Mouse (Mus musculus): ENCODE data around the gene Gm11077. TPM values are rescaled to one million over a fixed set of nuclear protein-coding genes. Genes with fewer than 3 reads are reported as not detected.

Gene Gm11077
- total RNA-seq (2022): not detected

GRCm38 (mm10) chr6:140729272-140729671 lies at the start of gene Gm11077:
Gene Gm11077, plus strand, starts transcription at chr6:140729284.
- no peak for DNase-seq (ENCODE audit: low spot score)

DNA sequence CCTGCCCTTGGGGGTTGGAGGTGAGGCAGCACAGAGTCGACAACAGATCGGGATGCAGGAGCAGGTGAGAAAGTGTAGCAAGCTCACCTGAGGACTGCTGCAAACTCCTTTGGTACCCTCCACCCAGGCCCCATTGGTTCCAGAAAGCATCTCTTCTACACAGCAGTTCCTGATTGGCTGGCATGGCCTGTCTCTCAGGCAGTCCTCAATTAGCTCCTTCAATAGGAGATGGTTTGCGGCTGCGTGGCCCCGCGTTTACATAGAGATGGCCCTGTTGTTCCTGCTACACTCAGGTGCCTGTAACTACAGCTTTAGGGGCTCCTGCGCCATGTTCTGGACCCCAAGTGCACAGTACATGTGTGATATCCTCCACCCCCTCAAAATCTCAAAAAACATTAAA lies 48.4 kb upstream of the Gm11077 start:
- DNase-seq (ENCODE audit: low spot score): no peak

- no peak for DNase-seq (ENCODE audit: low spot score)
Observed at GRCm38 (mm10) chr6:140682829-140683228, 46.3 kb upstream of the Gm11077 start.

DNA sequence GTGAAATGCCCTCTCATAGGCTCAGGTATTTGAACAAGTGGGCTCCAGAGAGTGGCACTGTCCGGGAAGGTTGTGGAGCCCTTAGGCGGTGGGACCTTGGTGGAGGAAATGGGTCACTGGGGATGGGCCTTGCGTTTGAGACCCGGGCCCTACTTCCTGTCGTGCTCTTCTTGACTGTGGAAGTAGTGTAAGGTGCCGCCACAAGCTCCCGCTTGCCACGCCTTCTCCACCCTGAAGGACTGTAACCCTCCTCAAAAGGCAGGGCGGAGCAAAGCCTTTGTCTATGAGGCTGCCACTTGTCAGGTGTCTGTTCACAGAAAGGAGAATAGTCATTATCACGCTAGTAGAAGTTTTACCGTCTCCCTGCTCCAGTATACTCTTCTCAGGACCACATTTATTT lies 44.7 kb upstream of the Gm11077 start:
- no peak for DNase-seq (ENCODE audit: low spot score)

GRCm38 (mm10) chr6:140689617-140690404 lies 39.3 kb upstream of the Gm11077 start:
- DNase-seq (ENCODE audit: low spot score): no peak

GRCm38 (mm10) chr6:140692160-140692559 lies 36.9 kb upstream of the Gm11077 start:
- DNase-seq (ENCODE audit: low spot score): no peak

DNA sequence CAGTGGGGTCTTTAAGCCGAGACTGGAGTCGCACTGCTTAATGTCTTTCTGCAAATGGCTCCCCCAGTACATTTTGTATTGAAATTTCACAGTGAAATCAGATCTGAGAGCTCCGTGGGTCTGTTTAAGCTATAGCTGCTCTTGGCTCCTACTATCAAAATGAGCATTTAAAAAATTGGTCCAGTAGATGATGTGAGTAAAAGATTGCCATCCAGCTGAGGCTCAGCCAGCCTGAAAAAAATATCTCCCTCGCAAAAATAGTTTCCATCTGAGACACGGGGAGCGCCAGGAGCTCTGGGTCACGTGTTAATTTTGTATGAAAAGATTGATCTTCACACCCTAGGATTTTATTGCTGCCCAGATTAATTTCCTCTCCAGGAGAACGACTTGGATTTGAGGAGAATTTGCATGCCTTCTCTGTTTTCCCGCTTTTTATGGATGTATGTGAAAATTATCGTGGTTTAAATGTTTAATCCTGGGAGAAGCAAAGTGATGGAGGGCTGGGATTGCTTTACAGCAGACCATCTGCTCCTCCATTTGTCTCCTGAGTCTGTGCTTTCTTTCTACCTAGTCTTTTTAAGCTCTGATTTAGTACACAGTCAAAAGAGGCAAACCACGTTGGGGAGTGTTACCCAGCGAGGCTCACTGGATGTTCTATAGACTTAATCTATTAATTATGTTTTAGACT lies 32.7 kb upstream of the Gm11077 start:
- DNase-seq (ENCODE audit: low spot score): no peak

DNA sequence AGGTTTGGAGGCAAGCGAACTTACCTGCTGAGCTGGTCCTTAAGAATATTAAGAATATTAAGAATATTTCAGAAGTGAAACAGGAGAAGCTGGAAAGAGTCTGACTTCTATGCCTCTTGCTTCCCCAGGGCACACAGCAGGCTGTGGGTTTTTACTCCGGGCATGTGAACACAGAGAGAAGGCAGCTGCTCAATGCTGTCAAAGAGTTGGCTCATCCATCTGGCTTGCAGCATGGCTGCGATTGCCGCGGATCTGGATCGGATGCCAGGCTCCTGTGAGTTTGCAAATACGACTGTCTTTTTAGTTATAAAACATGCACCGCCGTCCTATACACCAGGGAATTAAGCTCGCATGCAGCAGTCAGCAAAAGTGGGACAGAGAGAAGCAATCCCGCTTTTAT lies 31.1 kb upstream of the Gm11077 start:
- no peak for DNase-seq (ENCODE audit: low spot score)

GRCm38 (mm10) chr6:140698596-140698995 lies 30.5 kb upstream of the Gm11077 start:
- no peak for DNase-seq (ENCODE audit: low spot score)

DNA sequence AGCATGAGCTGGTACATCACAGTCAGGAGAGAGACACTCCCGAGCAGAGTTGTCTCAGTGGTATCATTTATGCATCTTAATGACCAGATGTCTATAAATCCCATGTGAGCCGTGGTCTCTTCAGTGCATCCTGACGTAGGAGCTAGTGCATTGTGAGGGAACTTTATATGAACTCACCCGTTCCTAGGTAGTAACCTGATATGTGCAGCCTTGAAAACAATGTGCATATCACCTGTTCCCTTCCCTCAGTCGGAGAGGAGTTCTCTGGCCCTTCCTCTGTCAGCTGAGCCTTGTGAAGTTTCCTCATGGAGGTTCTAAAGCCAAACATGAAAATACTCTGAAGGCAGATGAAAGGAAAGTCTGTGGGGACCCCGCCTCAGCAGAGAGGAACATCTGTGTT lies 27.8 kb upstream of the Gm11077 start:
- DNase-seq (ENCODE audit: low spot score): no peak

- DNase-seq (ENCODE audit: low spot score): no peak
Observed at GRCm38 (mm10) chr6:140705132-140705531, 24.0 kb upstream of the Gm11077 start.

GRCm38 (mm10) chr6:140706056-140706455 lies 23.0 kb upstream of the Gm11077 start:
- DNase-seq (ENCODE audit: low spot score): no peak

DNA sequence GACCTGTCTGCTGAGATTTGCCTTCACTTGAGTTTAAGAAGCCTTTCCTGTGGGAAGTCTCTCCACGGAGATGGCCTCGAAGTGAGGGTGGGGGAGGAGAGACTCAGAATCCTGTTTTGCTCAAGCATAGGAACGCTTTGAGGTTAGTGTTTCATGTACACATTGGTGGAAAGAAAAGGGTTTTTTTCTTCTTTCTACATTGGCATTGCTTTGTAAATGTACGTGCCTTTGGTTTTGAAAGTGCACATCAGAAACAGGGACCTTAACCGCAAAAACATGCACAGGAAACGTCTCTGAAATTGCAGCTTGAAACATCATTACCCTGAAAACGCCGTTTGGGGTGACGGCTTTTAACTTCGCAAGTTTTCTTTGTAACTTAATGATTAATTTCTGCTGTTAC lies 21.0 kb upstream of the Gm11077 start:
- no peak for DNase-seq (ENCODE audit: low spot score)

GRCm38 (mm10) chr6:140709415-140710107 lies 19.5 kb upstream of the Gm11077 start:
- no peak for DNase-seq (ENCODE audit: low spot score)

DNA sequence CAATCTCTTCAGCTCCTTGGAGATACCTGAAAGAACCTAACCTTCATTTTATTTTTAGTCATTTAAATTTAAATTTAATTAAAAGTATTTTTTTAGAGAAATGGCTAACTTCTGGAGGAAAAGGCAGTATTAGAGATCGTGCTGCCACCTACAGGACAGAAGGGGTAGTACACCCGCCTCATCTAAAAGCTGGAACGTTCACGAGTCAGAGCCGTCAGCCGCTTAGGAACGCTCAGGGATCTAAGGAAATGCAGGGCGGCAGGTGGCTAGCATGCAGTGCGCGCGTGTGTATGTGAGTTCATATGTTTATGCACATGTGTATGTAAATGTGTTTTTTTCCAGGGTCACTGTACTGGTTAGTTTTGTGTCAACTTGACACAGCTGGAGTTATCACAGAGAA lies 16.3 kb upstream of the Gm11077 start:
- peak; percentile 57 for DNase-seq (ENCODE audit: low spot score)

DNA sequence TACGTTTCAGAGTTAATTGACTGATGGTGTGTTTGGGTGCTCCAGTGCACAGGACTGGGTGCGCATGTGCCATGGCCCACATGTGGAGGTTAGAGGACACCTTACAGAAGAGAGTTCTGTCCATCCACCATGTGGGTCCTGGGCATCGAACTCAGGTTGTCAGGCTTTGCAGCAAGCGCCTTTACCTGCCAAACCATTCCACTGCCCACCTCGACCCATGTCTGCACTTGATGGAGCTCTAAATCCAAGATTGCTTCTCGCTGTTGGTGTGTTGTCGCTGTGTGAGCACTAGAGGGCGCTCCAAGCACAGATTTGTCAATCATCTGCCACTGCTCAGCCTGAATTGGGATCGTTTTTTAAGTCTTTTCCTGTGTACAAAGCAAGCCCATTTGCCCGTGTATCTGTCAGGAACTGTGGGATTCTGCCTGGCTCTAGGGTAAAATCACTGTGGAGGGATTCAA lies 14.1 kb upstream of the Gm11077 start:
- DNase-seq (ENCODE audit: low spot score): peak; percentile 64

DNA sequence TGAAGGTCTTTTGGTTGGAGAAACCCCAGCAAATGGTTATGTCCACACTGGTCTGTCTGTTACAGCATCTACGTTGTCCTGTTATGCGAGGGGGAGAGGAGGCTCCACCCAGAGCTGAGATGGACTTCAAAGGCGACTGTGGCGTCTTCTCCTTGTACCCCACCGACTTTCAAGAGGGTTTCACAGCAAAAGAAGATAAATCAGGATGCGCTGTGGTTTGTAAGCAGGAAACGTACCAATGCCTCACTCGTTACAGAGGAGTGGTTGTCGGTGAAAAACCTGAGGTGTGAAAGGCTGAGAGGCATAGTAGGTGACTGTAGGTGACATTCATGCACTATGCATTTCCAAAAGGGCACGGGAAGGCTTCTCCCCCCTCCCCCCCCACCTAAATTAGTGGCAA lies 7.0 kb upstream of the Gm11077 start:
- no peak for DNase-seq (ENCODE audit: low spot score)

DNA sequence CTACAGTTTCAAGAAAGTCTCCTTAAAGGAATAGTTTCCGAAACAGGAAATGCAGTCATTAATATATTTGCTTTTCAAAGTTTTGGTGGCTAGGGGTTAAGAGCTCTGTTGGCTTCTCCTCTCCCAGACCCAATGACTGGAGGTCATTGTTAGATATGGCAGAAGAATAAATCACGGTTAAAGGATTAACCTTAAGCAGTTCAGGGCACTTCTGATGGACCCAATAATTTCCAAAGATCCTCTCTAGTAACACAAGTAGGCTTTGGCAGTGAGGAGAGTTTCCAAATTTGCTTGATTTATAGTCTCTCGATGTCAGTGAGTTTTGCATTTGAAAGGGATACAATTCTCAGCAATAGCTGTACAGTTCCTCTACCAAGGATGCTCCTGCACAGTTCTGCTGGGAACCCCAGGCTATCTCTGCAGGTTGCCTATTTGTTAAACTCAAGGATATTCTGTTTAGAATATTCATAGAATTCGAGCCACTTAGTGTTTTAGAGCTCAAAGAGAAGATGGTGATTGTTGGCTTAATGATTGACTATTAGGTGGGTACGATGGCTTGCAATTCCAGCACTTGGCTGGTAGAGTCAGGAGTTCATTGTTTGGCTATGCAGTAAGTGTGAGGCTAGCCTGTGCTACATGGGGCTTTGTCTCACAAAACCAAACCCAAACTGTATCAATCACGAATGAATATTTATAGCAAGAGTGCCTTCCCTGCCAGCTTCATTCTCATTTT lies 1.8 kb downstream of the Gm11077 start:
- DNase-seq (ENCODE audit: low spot score): no peak

DNA sequence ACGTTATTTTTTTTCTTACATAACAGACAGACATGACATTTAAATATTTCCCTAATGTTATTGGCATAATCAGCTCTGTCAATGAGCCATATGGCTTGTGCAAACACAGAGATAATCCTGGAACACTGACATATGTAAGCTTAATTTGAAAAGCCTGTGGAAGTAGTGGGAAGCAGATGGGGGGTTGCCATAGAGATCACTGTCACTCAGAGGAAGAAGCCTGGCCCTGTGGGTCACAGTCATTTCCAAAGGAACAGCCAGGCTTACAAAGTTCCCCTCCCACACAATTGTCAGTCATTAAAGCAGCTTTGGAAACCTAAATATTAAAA lies 2.3 kb downstream of the Gm11077 start:
- no peak for DNase-seq (ENCODE audit: low spot score)

GRCm38 (mm10) chr6:140732971-140733640 lies 4.0 kb downstream of the Gm11077 start:
- no peak for DNase-seq (ENCODE audit: low spot score)

DNA sequence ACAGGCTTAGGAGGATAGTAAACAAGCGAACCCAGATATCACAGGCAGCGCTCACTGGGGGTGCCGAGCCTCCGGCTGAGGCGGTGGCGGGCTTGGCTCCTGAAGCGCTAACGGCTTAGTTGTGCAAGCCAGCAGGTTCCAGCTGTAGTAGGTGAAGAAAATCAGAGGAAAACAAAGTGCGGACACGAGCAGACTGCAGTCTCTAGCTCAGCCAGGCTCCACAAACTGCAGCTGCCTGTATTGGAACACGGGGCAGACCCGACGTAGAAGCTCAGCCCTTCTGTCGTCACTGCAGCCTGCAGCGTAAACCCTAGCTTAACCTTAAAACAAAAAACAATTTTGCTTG lies 4.5 kb downstream of the Gm11077 start:
- no peak for DNase-seq (ENCODE audit: low spot score)

GRCm38 (mm10) chr6:140745586-140745985 lies 16.5 kb downstream of the Gm11077 start:
- DNase-seq (ENCODE audit: low spot score): no peak

Data from heart, adult 8-10 months (tissue).